Comparison of ENCODE assay signal across 12 mouse cellular contexts in genomic region chr12:4507461-4507860, GRCm38 (mm10). TPM values are rescaled to one million over a fixed set of nuclear protein-coding genes. Genes with fewer than 3 reads are reported as not detected.
A peak's percentile ranks its signal among the peaks of the same experiment; 100 is the strongest.
DNase-seq lines count a peak whose midpoint lies in the region; ATAC-seq lines count a peak whose summit lies in the region.
"Had no signal": no experiment of that assay in that cellular context is flagged by ENCODE, and none has a peak within 500 bp of the region (broad histone marks: within the 10 kb centered on the region; RNA-seq: fewer than 3 reads in every experiment).

No protein-coding gene starts in this region.

- no peaks in the 10 kb centered on the region for H3K36me3 ChIP-seq in hindbrain, embryonic 12.5 days
- H3K36me3 ChIP-seq in midbrain, embryonic 14.5 days (ENCODE audit: control insufficient read depth, insufficient read depth, low read length), result no peaks in the 10 kb centered on the region
- H3K36me3 ChIP-seq in heart, embryonic 11.5 days (ENCODE audit: control insufficient read depth, insufficient read depth, low read length), result no peaks in the 10 kb centered on the region

- no peak overlapping the region for H3K4me3 ChIP-seq in hindbrain, embryonic 12.5 days
- H3K4me3 ChIP-seq in midbrain, embryonic 14.5 days (replicated peaks; ENCODE audit: low read depth, low read length), result no peak overlapping the region
- no peak overlapping the region for H3K4me3 ChIP-seq in heart, embryonic 11.5 days (ENCODE audit: low read depth, low read length)

- 0 out of 2 replicates have a peak, but pooled peaks cover 4% of the 10 kb centered on the region for H3K4me1 ChIP-seq in hindbrain, embryonic 12.5 days
- 0 out of 2 replicates have a peak, but pooled peaks cover 11% of the 10 kb centered on the region for H3K4me1 ChIP-seq in midbrain, embryonic 14.5 days (ENCODE audit: control insufficient read depth, insufficient read depth, low read length)
- H3K4me1 ChIP-seq in heart, embryonic 11.5 days (ENCODE audit: control insufficient read depth, insufficient read depth, low read length), result no peaks in the 10 kb centered on the region

- peak; percentile 45; the same call in 1 of the 2 replicates for ATAC-seq in cerebellum, adult (ENCODE audit: insufficient number of reproducible peaks, low FRiP score, low TSS enrichment)
- ATAC-seq in hindbrain, embryonic 12.5 days (ENCODE audit: low FRiP score), result peak; percentile 74; the same call in 1 of the 2 replicates
- ATAC-seq in midbrain, embryonic 14.5 days (ENCODE audit: low FRiP score, low TSS enrichment), result peak; percentile 27; the same call in 1 of the 2 replicates
- no peak for ATAC-seq in heart, embryonic 11.5 days (replicated peaks; ENCODE audit: insufficient number of reproducible peaks, low FRiP score, low TSS enrichment)
- ATAC-seq in megakaryocyte progenitor cell, adult 5-6 weeks (replicated peaks; ENCODE audit: poor library complexity), result no peak

- no peak overlapping the region for H3K4me2 ChIP-seq in hindbrain, embryonic 12.5 days (replicated peaks)
- H3K4me2 ChIP-seq in midbrain, embryonic 14.5 days (ENCODE audit: low read length), result no peak overlapping the region
- no peak overlapping the region for H3K4me2 ChIP-seq in heart, embryonic 11.5 days

- 19% methylated on average over 6 of the region's 6 CpGs for WGBS in hindbrain, embryonic 12.5 days
- WGBS in midbrain, embryonic 14.5 days, result 19% methylated on average over 6 of the region's 6 CpGs
- WGBS in heart, embryonic 11.5 days (ENCODE audit: insufficient replicate concordance), result 32% methylated on average over 6 of the region's 6 CpGs

- H3K27ac ChIP-seq in hindbrain, embryonic 12.5 days, result no peak overlapping the region; the same call in 1 of the 2 replicates
- H3K27ac ChIP-seq in midbrain, embryonic 14.5 days (replicated peaks; ENCODE audit: low read depth, low read length), result no peak overlapping the region
- no peak overlapping the region for H3K27ac ChIP-seq in heart, embryonic 11.5 days (ENCODE audit: low read depth, low read length)

- DNase-seq in cerebellum, adult 8-10 months, result no peak
- peak; percentile 17 for DNase-seq in 3134 (ENCODE audit: extremely low read depth, insufficient read length, low spot score)
- DNase-seq in midbrain, embryonic 14.5 days, result peak; percentile 26
- DNase-seq in kidney, postnatal 4 days, result no peak
- DNase-seq: B cell, adult 2 months; kidney, postnatal 10 days; lung, adult 18-20 months; thymus, adult 18-20 months had no signal

- H3K27me3 ChIP-seq in hindbrain, embryonic 12.5 days, result no peaks in the 10 kb centered on the region
- H3K27me3 ChIP-seq in midbrain, embryonic 14.5 days (ENCODE audit: control insufficient read depth, insufficient read depth, low read length), result no peaks in the 10 kb centered on the region
- no peaks in the 10 kb centered on the region for H3K27me3 ChIP-seq in heart, embryonic 11.5 days (ENCODE audit: control insufficient read depth, insufficient read depth, low read length)

- H3K9ac ChIP-seq in hindbrain, embryonic 12.5 days, result no peak overlapping the region
- no peak overlapping the region for H3K9ac ChIP-seq in midbrain, embryonic 14.5 days (replicated peaks; ENCODE audit: low read length)
- no peak overlapping the region for H3K9ac ChIP-seq in heart, embryonic 11.5 days (ENCODE audit: low read depth, low read length)

- H3K9me3 ChIP-seq in hindbrain, embryonic 12.5 days (replicated peaks), result no peaks in the 10 kb centered on the region
- H3K9me3 ChIP-seq in midbrain, embryonic 14.5 days (ENCODE audit: control insufficient read depth, low read length), result no peaks in the 10 kb centered on the region
- no peaks in the 10 kb centered on the region for H3K9me3 ChIP-seq in heart, embryonic 11.5 days (replicated peaks; ENCODE audit: control insufficient read depth, low read length)

RNA-seq across cellular contexts. Expression of gene Ncoa1, which starts 30.5 kb away (rescaled TPM):
- 9.9 and 10.7 TPM in 2 replicates for polyA plus RNA-seq in hindbrain, embryonic 12.5 days (2016; fragmentation: Nextera tagmentation; extraction: Ambion mirVana)
- 13.9 and 19.4 TPM in 2 replicates for polyA plus RNA-seq in midbrain, embryonic 14.5 days (2014; fragmentation: Nextera tagmentation; extraction: Ambion mirVana)
- polyA plus RNA-seq in heart, embryonic 11.5 days (2014; fragmentation: Nextera tagmentation; extraction: Ambion mirVana), result 9.9 and 10.4 TPM in 2 replicates
- 27.6 and 28.0 TPM in 2 replicates for total RNA-seq in megakaryocyte progenitor cell, adult 5-6 weeks (2015)
- total RNA-seq in megakaryocyte progenitor cell, adult 5-6 weeks (2017), result 6.7 and 11.0 TPM in 2 replicates

Comparison
In these comparisons a context has a peak if more than half of its experiments do, and no peak if none do; other contexts are left out.
1. ATAC-seq: peak in cerebellum, adult (single experiment), hindbrain, embryonic 12.5 days (single experiment) and midbrain, embryonic 14.5 days (single experiment); none in heart, embryonic 11.5 days (single experiment) and megakaryocyte progenitor cell, adult 5-6 weeks (single experiment).
2. DNase-seq: peak in 3134 (single experiment) and midbrain, embryonic 14.5 days (single experiment); none in cerebellum, adult 8-10 months (single experiment) and kidney, postnatal 4 days (0 of 2).